Mouse (Mus musculus) intestine, embryonic 14.5 days (tissue): Measurements from ENCODE around the gene Cnnm1. TPM values are rescaled to one million over a fixed set of nuclear protein-coding genes. Genes with fewer than 3 reads are reported as not detected.

Source experiments
- ATAC-seq: fragments of 200-750 bp; cut with Nextera tagmentation; replicated peaks from 2 replicates; pipeline ENCODE4 v1.8.0; 2017; ENCODE audit warnings: low read depth, moderate number of reproducible peaks, moderate TSS enrichment, moderate library complexity; ENCODE audit not compliant: low FRiP score, low TSS enrichment
- DNase-seq: peaks from one replicate; pipeline ENCODE4 v3.0.0-alpha.2; 2018; ENCODE audit warnings: low spot score
- H3K27ac ChIP-seq: fragments of 300-500 bp; sonication (generic); 2 replicates; pipeline ENCODE4 v1.5.1; 2014; ENCODE audit warnings: low read depth, mild to moderate bottlenecking, control low read depth
- H3K27me3 ChIP-seq: fragments of 300-500 bp; sonication (generic); replicated peaks from 2 replicates; pipeline ENCODE4 v1.6.1; 2014; ENCODE audit warnings: low read length, control low read depth; ENCODE audit not compliant: control insufficient read depth, insufficient read depth
- H3K36me3 ChIP-seq: fragments of 300-500 bp; sonication (generic); 2 replicates; pipeline ENCODE4 v1.6.1; 2014; ENCODE audit warnings: low read length, control low read depth; ENCODE audit not compliant: control insufficient read depth, insufficient read depth
- H3K4me1 ChIP-seq: fragments of 300-500 bp; sonication (generic); replicated peaks from 2 replicates; pipeline ENCODE4 v1.6.1; 2014; ENCODE audit warnings: low read length, control low read depth, mixed read lengths; ENCODE audit not compliant: control insufficient read depth, insufficient read depth
- H3K4me2 ChIP-seq: fragments of 300-500 bp; sonication (generic); 2 replicates; pipeline ENCODE4 v1.6.1; 2014; ENCODE audit warnings: low read length
- H3K4me3 ChIP-seq: fragments of 300-500 bp; sonication (generic); 2 replicates; pipeline ENCODE4 v1.5.1; 2014; ENCODE audit warnings: low read depth, low read length, control low read depth, mixed read lengths
- H3K9ac ChIP-seq: fragments of 300-500 bp; sonication (generic); 2 replicates; pipeline ENCODE4 v1.6.1; 2014; ENCODE audit warnings: mild to moderate bottlenecking, low read length
- H3K9me3 ChIP-seq: fragments of 300-500 bp; sonication (generic); 2 replicates; pipeline ENCODE4 v1.6.1; 2016; ENCODE audit warnings: low read length, control low read depth; ENCODE audit not compliant: control insufficient read depth
- WGBS: fragments of 180-500 bp; shearing (Covaris S2); extraction: QIAGEN DNeasy Blood & Tissue Kit; methylation state at CpG from one replicate; pipeline ENCODE4 v1.1.7; 2014; 5-methylcytosine and 5-hydroxymethylcytosine counted together
- polyA plus RNA-seq: library from polyadenylated mRNA; unstranded; fragments of >200 nt; fragmentation: Nextera tagmentation; extraction: Ambion mirVana; gene quantifications from 2 replicates; pipeline ENCODE4 v1.2.1, GENCODE M21; 2014

Gene Cnnm1
- polyA plus RNA-seq, 1 experiment from 2014 or later: 0.45 TPM

DNA sequence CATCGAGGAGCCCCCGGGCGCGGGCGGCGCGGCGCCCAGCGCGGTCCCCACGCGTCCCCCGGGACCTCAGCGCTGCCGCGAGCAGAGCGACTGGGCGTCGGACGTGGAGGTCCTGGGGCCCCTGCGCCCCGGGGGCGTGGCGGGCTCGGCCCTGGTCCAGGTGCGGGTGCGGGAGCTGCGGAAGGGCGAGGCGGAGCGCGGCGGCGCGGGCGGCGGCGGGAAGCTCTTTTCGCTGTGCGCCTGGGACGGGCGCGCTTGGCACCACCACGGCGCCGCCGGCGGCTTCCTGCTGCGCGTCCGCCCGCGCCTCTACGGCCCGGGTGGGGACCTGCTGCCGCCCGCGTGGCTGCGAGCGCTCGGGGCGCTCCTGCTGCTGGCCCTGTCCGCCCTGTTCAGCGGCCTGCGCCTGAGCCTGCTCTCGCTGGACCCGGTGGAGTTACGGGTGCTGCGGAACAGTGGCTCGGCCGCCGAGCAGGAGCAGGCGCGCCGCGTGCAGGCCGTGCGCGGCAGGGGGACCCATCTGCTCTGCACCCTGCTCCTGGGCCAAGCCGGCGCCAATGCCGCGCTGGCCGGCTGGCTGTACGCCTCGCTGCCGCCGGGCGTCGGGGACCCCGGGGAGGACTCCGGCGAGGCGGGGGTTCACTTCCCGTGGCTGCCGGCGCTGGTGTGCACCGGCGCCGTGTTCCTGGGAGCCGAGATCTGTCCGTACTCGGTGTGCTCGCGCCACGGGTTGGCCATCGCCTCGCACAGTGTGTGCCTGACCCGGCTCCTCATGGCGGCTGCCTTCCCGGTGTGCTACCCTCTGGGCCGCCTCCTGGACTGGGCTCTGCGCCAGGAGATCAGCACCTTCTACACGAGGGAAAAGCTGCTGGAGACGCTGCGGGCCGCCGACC lies 778 bp downstream of the Cnnm1 start:
- peak overlapping the region; percentile 60 for H3K4me3 ChIP-seq
- H3K27me3 ChIP-seq: peaks cover 53% of the 10 kb centered on the region
- H3K9ac ChIP-seq: peak overlapping the region; percentile 48
- H3K27ac ChIP-seq: no peak overlapping the region
- no peaks in the 10 kb centered on the region for H3K9me3 ChIP-seq
- DNase-seq: peak; percentile 79
- peaks cover 4% of the 10 kb centered on the region; the same call in 1 of the 2 replicates for H3K4me1 ChIP-seq
- under 1% methylated on average over 102 of the region's 118 CpGs for WGBS
- ATAC-seq: peak; percentile 57
- H3K4me2 ChIP-seq: peak overlapping the region; percentile 99
- no peaks in the 10 kb centered on the region for H3K36me3 ChIP-seq

DNA sequence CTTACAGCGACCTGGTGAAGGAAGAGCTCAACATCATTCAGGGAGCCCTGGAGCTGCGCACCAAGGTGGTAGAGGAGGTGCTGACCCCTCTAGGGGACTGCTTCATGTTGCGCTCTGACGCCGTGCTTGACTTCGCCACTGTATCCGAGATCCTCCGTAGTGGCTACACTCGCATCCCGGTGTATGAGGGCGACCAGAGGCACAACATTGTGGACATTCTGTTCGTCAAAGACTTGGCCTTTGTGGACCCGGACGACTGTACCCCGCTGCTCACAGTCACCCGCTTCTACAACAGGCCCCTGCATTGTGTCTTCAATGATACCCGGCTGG lies 1.4 kb downstream of the Cnnm1 start:
- no peak overlapping the region for H3K9ac ChIP-seq
- no peak overlapping the region for H3K27ac ChIP-seq
- H3K4me3 ChIP-seq: peak overlapping the region; percentile 60
- ATAC-seq (0 out of 2 replicates have a peak, but pooled peaks have one; percentile 16), DNase-seq (no peak)
- peaks cover 4% of the 10 kb centered on the region; the same call in 1 of the 2 replicates for H3K4me1 ChIP-seq
- peak overlapping the region; percentile 99 for H3K4me2 ChIP-seq
- no peaks in the 10 kb centered on the region for H3K36me3 ChIP-seq
- peaks cover 53% of the 10 kb centered on the region for H3K27me3 ChIP-seq
- no peaks in the 10 kb centered on the region for H3K9me3 ChIP-seq
- WGBS: 14% methylated on average over 17 of the region's 17 CpGs

DNA sequence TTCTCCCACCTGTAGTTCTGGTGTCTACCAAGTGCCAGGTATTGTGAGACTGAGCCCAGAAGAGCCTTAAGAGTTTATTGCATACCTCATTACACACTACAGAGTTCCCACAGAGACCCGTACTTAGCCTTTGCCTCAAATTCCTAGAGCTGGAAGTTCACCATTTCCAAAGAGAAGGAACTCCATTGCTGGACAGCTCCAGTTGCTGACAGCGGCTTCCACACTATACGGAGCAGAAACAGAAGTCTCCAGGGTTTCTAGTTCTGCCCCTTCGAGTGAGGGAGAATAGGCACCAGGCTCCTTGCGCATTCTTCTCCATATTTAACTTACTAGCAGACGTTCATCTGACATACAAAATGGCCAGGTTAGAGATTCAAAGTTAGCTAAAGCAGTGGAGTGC lies 2.0 kb downstream of the Cnnm1 start:
- H3K9ac ChIP-seq: no peak overlapping the region
- peaks cover 53% of the 10 kb centered on the region for H3K27me3 ChIP-seq
- H3K9me3 ChIP-seq: no peaks in the 10 kb centered on the region
- no peak overlapping the region; the same call in 1 of the 2 replicates for H3K4me2 ChIP-seq
- H3K4me1 ChIP-seq: peaks cover 4% of the 10 kb centered on the region; the same call in 1 of the 2 replicates
- no peak overlapping the region for H3K4me3 ChIP-seq
- no peak overlapping the region for H3K27ac ChIP-seq
- H3K36me3 ChIP-seq: no peaks in the 10 kb centered on the region
- ATAC-seq (no peak), DNase-seq (peak; percentile 56)
- WGBS: 24% methylated on average over 6 of the region's 6 CpGs

DNA sequence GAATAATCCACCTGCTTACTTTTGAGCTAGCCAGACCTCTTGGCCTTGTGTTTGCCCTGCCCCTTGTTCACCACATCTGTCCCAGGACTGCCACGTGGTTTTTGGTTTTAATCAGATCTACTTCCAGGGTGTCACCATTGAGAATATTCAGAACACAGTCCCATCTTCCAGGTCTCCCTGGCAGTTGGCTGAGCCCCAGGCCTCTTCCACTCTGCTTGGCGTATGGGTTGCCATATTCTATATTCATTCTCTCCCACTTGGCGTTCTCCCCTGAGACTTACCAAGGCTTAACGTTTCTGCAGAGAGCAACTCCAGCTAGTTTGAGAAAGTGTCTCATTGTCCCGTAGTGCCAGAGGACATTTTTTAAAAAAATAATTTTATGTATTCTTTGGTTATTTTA lies 2.7 kb downstream of the Cnnm1 start:
- no peak for ATAC-seq
- Histone ChIP-seq H3K27me3 (peaks cover 53% of the 10 kb centered on the region), H3K4me1 (peaks cover 4% of the 10 kb centered on the region; the same call in 1 of the 2 replicates), H3K4me2 (no peak overlapping the region), H3K9me3 (no peaks in the 10 kb centered on the region), H3K27ac (no peak overlapping the region), H3K9ac (no peak overlapping the region), H3K4me3 (no peak overlapping the region), H3K36me3 (no peaks in the 10 kb centered on the region)
- DNase-seq: no peak
- 92% methylated on average over 5 of the region's 5 CpGs for WGBS

DNA sequence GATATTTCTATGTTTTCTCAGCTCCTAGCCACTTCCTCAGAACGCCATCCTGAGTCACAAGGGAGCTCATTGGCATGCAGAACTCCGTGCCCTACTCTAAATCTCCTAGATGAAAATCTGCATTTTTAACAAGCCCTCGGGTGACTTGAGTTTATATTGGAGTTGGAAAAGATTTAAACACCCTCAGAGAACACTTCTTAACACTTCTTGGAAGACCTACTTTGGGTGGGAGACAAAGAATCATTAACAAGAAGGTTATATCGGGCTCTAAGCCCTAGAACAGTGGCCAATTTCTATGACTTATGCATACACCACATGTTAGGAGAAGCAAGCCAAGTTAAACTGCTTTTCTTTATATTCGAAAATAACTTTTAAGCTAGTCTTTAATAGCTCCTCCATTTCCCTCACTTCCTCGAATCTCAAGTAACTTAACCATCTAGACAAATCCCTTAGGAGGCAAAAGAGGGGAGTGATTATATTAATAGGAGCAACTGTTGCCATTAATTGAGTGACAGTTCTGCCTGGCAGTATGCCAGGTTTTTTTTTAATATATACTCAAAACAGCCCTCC lies 4.5 kb downstream of the Cnnm1 start:
- WGBS: 80% methylated on average over 6 of the region's 6 CpGs
- DNase-seq: no peak

DNA sequence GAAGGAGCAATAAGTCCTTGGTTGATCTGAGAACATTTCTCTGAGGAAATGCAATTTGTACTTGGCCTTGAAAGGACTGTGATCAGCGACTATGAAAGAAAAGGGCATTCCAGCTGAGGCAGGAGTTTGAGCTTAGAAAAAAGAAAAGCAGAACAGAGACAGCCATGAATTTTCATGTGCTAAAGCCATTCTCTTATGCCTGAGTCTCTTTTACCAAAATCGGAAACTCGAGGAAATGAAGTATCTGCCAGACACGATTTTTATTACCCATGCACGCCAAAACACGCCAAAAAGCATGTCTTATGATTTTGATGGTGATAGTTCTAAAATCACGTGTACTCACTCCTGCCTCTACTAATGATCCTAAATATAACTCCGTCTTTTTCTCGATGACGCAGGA lies 11.3 kb downstream of the Cnnm1 start:
- Histone ChIP-seq H3K9me3 (no peaks in the 10 kb centered on the region), H3K27ac (no peak overlapping the region), H3K36me3 (no peaks in the 10 kb centered on the region), H3K27me3 (no peaks in the 10 kb centered on the region), H3K4me2 (no peak overlapping the region), H3K4me3 (no peak overlapping the region), H3K9ac (no peak overlapping the region), H3K4me1 (no peaks in the 10 kb centered on the region)
- DNase-seq: no peak
- no peak for ATAC-seq
- WGBS: 85% methylated on average over 10 of the region's 10 CpGs

More for the DNA sequence above, 4.5 kb downstream of the Cnnm1 start:
- H3K4me3 ChIP-seq: no peak overlapping the region
- H3K9me3 ChIP-seq: no peaks in the 10 kb centered on the region
- H3K4me2 ChIP-seq: no peak overlapping the region
- ATAC-seq: no peak
- peaks cover 4% of the 10 kb centered on the region; the same call in 1 of the 2 replicates for H3K4me1 ChIP-seq
- no peak overlapping the region for H3K27ac ChIP-seq
- peaks cover 41% of the 10 kb centered on the region for H3K27me3 ChIP-seq
- no peak overlapping the region for H3K9ac ChIP-seq
- H3K36me3 ChIP-seq: no peaks in the 10 kb centered on the region

DNA sequence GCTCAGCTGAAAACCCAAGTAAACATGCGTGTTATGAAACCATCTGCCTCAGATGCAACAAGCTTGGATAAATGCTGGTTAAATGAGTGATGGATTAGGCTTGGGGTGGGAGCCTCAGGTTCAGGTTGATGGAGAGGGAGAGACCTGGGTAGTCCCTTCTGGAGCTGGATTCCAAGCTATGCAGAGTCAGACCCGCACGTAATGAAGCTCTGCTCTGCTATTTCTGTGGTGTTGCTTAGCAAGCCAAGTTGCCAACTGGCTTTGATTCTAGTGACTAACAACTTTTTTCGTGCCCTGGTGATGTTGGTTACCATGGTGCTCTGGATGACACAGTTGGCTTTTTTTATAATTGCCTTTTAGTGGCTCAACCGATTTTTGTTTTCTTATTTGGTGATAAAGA lies 11.9 kb downstream of the Cnnm1 start:
- Histone ChIP-seq H3K36me3 (no peaks in the 10 kb centered on the region), H3K4me2 (no peak overlapping the region), H3K9me3 (no peaks in the 10 kb centered on the region), H3K9ac (no peak overlapping the region), H3K4me3 (no peak overlapping the region), H3K27ac (no peak overlapping the region), H3K4me1 (no peaks in the 10 kb centered on the region), H3K27me3 (no peaks in the 10 kb centered on the region)
- 83% methylated on average over 5 of the region's 5 CpGs for WGBS
- ATAC-seq: no peak
- DNase-seq: no peak

DNA sequence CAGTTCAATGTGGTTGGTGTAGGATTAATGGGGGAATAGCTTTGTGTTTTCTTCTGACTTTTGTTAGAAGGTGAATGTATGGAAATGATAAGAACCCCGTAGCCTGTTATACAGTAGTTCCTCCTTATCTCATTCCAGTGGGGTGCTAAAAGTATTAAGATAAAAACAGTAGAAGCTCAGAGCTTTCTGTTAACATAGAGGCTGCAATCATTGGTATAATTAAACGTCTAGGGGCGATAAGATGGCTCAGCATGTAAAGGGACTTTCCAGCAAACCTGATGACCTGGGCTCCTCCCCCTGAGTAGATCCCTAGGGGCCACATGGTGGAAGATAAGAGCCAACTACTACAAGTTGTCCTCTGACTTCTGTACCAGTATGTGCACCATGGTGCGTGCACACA lies 12.8 kb downstream of the Cnnm1 start:
- Histone ChIP-seq H3K4me3 (no peak overlapping the region), H3K27me3 (no peaks in the 10 kb centered on the region), H3K4me1 (no peaks in the 10 kb centered on the region), H3K4me2 (no peak overlapping the region), H3K9me3 (no peaks in the 10 kb centered on the region), H3K36me3 (no peaks in the 10 kb centered on the region), H3K9ac (no peak overlapping the region), H3K27ac (no peak overlapping the region)
- ATAC-seq (no peak), DNase-seq (no peak)
- WGBS: 76% methylated on average over 4 of the region's 4 CpGs
